Mouse (Mus musculus) CH12.LX (cell line): ENCODE data around the gene Ush1g.

Source experiments
- CTCF ChIP-seq, 2 experiments: IDR thresholded peaks in 1 of 2; conservative IDR thresholded peaks in 1 of 2; 2 replicates each; pipeline ENCODE4 v1.5.1; 2011 to 2012; ENCODE audit warnings: low read depth in 2 of 2, low read length in 2 of 2, improper control_type of control experiment in 1 of 2, inconsistent platforms in 1 of 2, mild to moderate bottlenecking in 1 of 2, moderate library complexity in 1 of 2
- EP300 ChIP-seq: IDR thresholded peaks from 2 replicates; pipeline ENCODE4 v1.6.1; 2011; ENCODE audit warnings: low read length, improper control_type of control experiment
- GABPA ChIP-seq: IDR thresholded peaks from 2 replicates; pipeline ENCODE4 v1.6.1; 2012; ENCODE audit warnings: low read depth, low read length, improper control_type of control experiment, inconsistent platforms; ENCODE audit not compliant: insufficient replicate concordance
- JUND ChIP-seq: conservative IDR thresholded peaks from 2 replicates; pipeline ENCODE4 v1.6.1; 2011; ENCODE audit warnings: low read depth, low read length, improper control_type of control experiment
- KAT2A ChIP-seq: IDR thresholded peaks from 2 replicates; pipeline ENCODE4 v1.6.1; 2012; ENCODE audit warnings: low read length, improper control_type of control experiment, inconsistent platforms; ENCODE audit not compliant: insufficient replicate concordance
- MAFK ChIP-seq: IDR thresholded peaks from 2 replicates; pipeline ENCODE4 v1.6.1; 2011; ENCODE audit warnings: low read length, improper control_type of control experiment; ENCODE audit not compliant: insufficient replicate concordance
- MAX ChIP-seq: IDR thresholded peaks from 2 replicates; pipeline ENCODE4 v1.6.1; 2011; ENCODE audit warnings: low read length, improper control_type of control experiment
- MAZ ChIP-seq: IDR thresholded peaks from 2 replicates; pipeline ENCODE4 v1.6.1; 2012; ENCODE audit warnings: low read depth, mild to moderate bottlenecking, inconsistent platforms, low read length, improper control_type of control experiment, moderate library complexity
- MYC ChIP-seq: IDR thresholded peaks from 2 replicates; pipeline ENCODE4 v1.6.1; 2011; ENCODE audit warnings: low read depth, mild to moderate bottlenecking, improper control_type of control experiment, low read length
- POLR2A ChIP-seq: IDR thresholded peaks from 2 replicates; pipeline ENCODE4 v1.6.1; 2011; ENCODE audit warnings: low read depth, mild to moderate bottlenecking, improper control_type of control experiment, low read length
- SMC3 ChIP-seq: IDR thresholded peaks from 2 replicates; pipeline ENCODE4 v1.6.1; 2011; ENCODE audit warnings: low read depth, low read length, improper control_type of control experiment
- UBTF ChIP-seq: IDR thresholded peaks from 2 replicates; pipeline ENCODE4 v1.6.1; 2012; ENCODE audit warnings: low read depth, mild to moderate bottlenecking, inconsistent platforms, low read length, improper control_type of control experiment, moderate library complexity
- ZC3H11A ChIP-seq: IDR thresholded peaks from 2 replicates; pipeline ENCODE4 v1.6.1; 2012; ENCODE audit warnings: low read depth, mild to moderate bottlenecking, inconsistent platforms, low read length, improper control_type of control experiment

DNA sequence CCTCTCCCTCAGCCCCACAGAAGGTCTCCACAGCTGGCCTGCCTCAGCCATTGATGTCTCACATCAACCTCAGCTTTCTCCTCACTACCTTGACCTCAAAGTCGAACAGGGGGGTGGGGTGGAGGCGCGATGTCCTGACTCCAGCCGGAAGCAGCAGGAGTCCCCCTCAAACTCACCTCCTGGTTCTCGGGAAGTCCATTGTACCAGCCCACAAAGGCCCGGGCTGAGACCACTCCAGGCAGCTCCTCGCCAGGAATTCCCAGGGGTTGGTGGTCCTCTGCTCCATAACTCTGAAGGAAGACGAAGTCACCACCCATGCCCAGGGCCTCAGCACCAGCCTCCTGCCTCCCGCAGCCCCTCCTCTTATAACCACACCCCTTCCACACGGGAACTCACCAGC is 50.4 kb downstream of the Ush1g start:
- no peak for TF ChIP-seq MYC
- no peak for TF ChIP-seq EP300
- TF ChIP-seq POLR2A: no peak
- TF ChIP-seq KAT2A: no peak
- no peak for TF ChIP-seq MAX
- TF ChIP-seq MAZ: no peak
- no peak for TF ChIP-seq JUND
- TF ChIP-seq CTCF (conservative IDR thresholded peaks at IDR 0.05 in 1 of 2, IDR thresholded peaks at IDR 0.05 in 1 of 2; ENCODE audit: low read depth in 2 of 2, low read length in 2 of 2): no peak
- no peak for TF ChIP-seq GABPA
- no peak for TF ChIP-seq UBTF
- no peak for TF ChIP-seq MAFK
- TF ChIP-seq SMC3: no peak
- TF ChIP-seq ZC3H11A: no peak
